Mouse (Mus musculus) heart, embryonic 13.5 days (tissue): ENCODE data around the gene Serac1. TPM values are rescaled to one million over a fixed set of nuclear protein-coding genes. Genes with fewer than 3 reads are reported as not detected.
"Not testable (repeated sequence)": the region's sequence is repeated elsewhere in the genome, so short reads cannot be mapped to it uniquely, and the experiment has no call there.

Source experiments
- ATAC-seq: fragments of 200-750 bp; cut with Nextera tagmentation; 2 replicates; pipeline ENCODE4 v1.8.0; 2017; ENCODE audit warnings: moderate TSS enrichment; ENCODE audit not compliant: insufficient number of reproducible peaks, low FRiP score, low TSS enrichment; ENCODE audit errors: extremely low read depth
- H3K27ac ChIP-seq: fragments of 300-500 bp; sonication (generic); replicated peaks from 2 replicates; pipeline ENCODE4 v1.5.1; 2015; ENCODE audit warnings: moderate library complexity, mild to moderate bottlenecking, inconsistent platforms
- H3K27me3 ChIP-seq: fragments of 300-500 bp; sonication (generic); replicated peaks from 2 replicates; pipeline ENCODE4 v1.6.1; 2015; ENCODE audit warnings: mild to moderate bottlenecking, inconsistent platforms
- H3K36me3 ChIP-seq: fragments of 300-500 bp; sonication (generic); 2 replicates; pipeline ENCODE4 v1.6.1; 2015; ENCODE audit warnings: mild to moderate bottlenecking, inconsistent platforms
- H3K4me1 ChIP-seq: fragments of 300-500 bp; sonication (generic); 2 replicates; pipeline ENCODE4 v1.6.1; 2015; ENCODE audit warnings: inconsistent platforms
- H3K4me2 ChIP-seq: fragments of 300-500 bp; sonication (generic); 2 replicates; pipeline ENCODE4 v1.6.1; 2015; ENCODE audit warnings: inconsistent platforms, mild to moderate bottlenecking, moderate library complexity
- H3K4me3 ChIP-seq: fragments of 300-500 bp; sonication (generic); 2 replicates; pipeline ENCODE4 v1.5.1; 2015; ENCODE audit warnings: moderate library complexity, mild to moderate bottlenecking, inconsistent platforms
- H3K9ac ChIP-seq: fragments of 300-500 bp; sonication (generic); 2 replicates; pipeline ENCODE4 v1.6.1; 2015; ENCODE audit warnings: inconsistent platforms, mild to moderate bottlenecking, moderate library complexity
- H3K9me3 ChIP-seq: fragments of 300-500 bp; sonication (generic); 2 replicates; pipeline ENCODE4 v1.6.1; 2016; ENCODE audit warnings: inconsistent platforms
- WGBS: fragments of 180-500 bp; shearing (Covaris S2); methylation state at CpG from one replicate; pipeline ENCODE4 v1.1.7; 2015; ENCODE audit warnings: mixed read lengths; 5-methylcytosine and 5-hydroxymethylcytosine counted together
- polyA plus RNA-seq: library from polyadenylated mRNA; unstranded; fragments of >200 nt; fragmentation: Nextera tagmentation; extraction: Ambion mirVana; gene quantifications from 2 replicates; pipeline ENCODE4 v1.2.1, GENCODE M21; 2015

Gene Serac1
- polyA plus RNA-seq, 1 experiment from 2014 or later: 5.6 TPM

GRCm38 (mm10) chr17:6066021-6066420 lies 13.5 kb downstream of the Serac1 start:
- H3K4me3 ChIP-seq: no peak overlapping the region
- H3K27ac ChIP-seq: no peak overlapping the region
- ATAC-seq: no peak
- peaks cover 78% of the 10 kb centered on the region for H3K36me3 ChIP-seq
- WGBS: 84% methylated on average over 2 of the region's 2 CpGs
- no peak overlapping the region for H3K4me2 ChIP-seq
- H3K4me1 ChIP-seq: no peaks in the 10 kb centered on the region; the same call in 1 of the 2 replicates
- H3K9ac ChIP-seq: no peak overlapping the region
- no peaks in the 10 kb centered on the region for H3K9me3 ChIP-seq
- no peaks in the 10 kb centered on the region for H3K27me3 ChIP-seq

GRCm38 (mm10) chr17:6063532-6063931 lies 16.0 kb downstream of the Serac1 start:
- ATAC-seq: no peak
- Histone ChIP-seq H3K4me1 (no peaks in the 10 kb centered on the region; the same call in 1 of the 2 replicates), H3K27ac (no peak overlapping the region), H3K9me3 (no peaks in the 10 kb centered on the region), H3K4me2 (no peak overlapping the region), H3K4me3 (no peak overlapping the region), H3K36me3 (peaks cover 64% of the 10 kb centered on the region), H3K9ac (no peak overlapping the region), H3K27me3 (no peaks in the 10 kb centered on the region)
- WGBS: 86% methylated on average over 5 of the region's 5 CpGs

- Histone ChIP-seq H3K9me3 (no peaks in the 10 kb centered on the region), H3K9ac (no peak overlapping the region), H3K4me2 (no peak overlapping the region), H3K36me3 (peaks cover 58% of the 10 kb centered on the region), H3K4me1 (no peaks in the 10 kb centered on the region; the same call in 1 of the 2 replicates), H3K4me3 (no peak overlapping the region), H3K27me3 (no peaks in the 10 kb centered on the region), H3K27ac (no peak overlapping the region)
- no peak for ATAC-seq
- 42% methylated on average over 8 of the region's 8 CpGs for WGBS
These were observed 16.7 kb downstream of the Serac1 start for GRCm38 (mm10) chr17:6062793-6063192.

- Histone ChIP-seq H3K4me2 (no peak overlapping the region), H3K27me3 (no peaks in the 10 kb centered on the region), H3K4me1 (no peaks in the 10 kb centered on the region), H3K4me3 (no peak overlapping the region), H3K9ac (no peak overlapping the region), H3K9me3 (no peaks in the 10 kb centered on the region), H3K36me3 (peaks cover 8% of the 10 kb centered on the region; the same call in 1 of the 2 replicates), H3K27ac (no peak overlapping the region)
- 28% methylated on average over 5 of the region's 5 CpGs for WGBS
- ATAC-seq: no peak
These were observed 24.6 kb downstream of the Serac1 start for GRCm38 (mm10) chr17:6054934-6055355.

DNA sequence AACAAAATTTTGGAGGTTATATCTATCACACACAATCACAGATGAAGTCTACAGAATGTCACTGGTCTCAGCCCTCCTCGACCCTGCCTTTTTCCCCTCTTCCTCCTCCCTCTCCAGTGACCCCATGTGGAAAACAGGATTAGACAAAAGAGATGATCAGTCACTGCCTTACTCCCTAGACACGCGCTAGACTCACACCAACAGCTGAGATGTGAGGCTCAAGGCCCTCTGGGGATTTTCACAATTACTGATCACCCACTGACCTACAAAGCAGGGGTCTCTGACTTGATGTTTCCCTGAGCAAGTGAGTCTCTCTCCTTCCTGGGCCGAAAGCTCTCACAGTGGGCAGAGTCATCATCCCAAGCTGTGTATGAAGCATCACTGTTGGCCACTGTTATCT lies 26.7 kb downstream of the Serac1 start:
- no peaks in the 10 kb centered on the region for H3K9me3 ChIP-seq
- WGBS: 83% methylated on average over 4 of the region's 4 CpGs

DNA sequence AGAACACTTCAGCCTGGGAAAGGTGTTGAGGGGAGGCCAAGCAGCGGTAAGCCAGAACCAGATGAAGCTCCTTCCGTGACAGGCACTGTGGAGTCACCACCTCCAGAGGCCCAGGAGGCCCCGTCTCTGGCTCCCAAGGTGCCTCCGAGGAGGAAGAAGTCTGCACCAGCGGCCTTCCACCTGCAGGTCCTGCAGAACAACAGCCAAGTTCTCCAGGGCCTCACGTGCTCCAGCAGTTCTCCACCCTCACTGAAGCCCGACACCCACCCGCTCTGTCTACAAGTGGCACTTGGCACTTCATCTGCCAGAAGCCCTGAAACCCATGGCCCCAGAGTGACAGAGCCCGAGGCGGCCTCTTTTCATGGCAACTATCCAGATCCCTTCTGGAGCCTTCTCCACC lies 42.0 kb downstream of the Serac1 start:
- Histone ChIP-seq H3K27ac (no peak overlapping the region), H3K4me3 (no peak overlapping the region), H3K4me2 (no peak overlapping the region), H3K9ac (no peak overlapping the region; the same call in 1 of the 2 replicates), H3K27me3 (no peaks in the 10 kb centered on the region), H3K36me3 (peaks cover 50% of the 10 kb centered on the region), H3K9me3 (no peaks in the 10 kb centered on the region), H3K4me1 (peaks cover 6% of the 10 kb centered on the region; the same call in 1 of the 2 replicates)
- ATAC-seq: peak; percentile 51
- WGBS: 59% methylated on average over 10 of the region's 10 CpGs

More for the DNA sequence above, 26.7 kb downstream of the Serac1 start:
- peaks cover 18% of the 10 kb centered on the region for H3K36me3 ChIP-seq
- H3K4me1 ChIP-seq: no peaks in the 10 kb centered on the region
- no peak overlapping the region for H3K4me3 ChIP-seq
- no peak for ATAC-seq
- H3K27ac ChIP-seq: no peak overlapping the region
- no peak overlapping the region for H3K9ac ChIP-seq
- H3K27me3 ChIP-seq: no peaks in the 10 kb centered on the region
- no peak overlapping the region for H3K4me2 ChIP-seq

DNA sequence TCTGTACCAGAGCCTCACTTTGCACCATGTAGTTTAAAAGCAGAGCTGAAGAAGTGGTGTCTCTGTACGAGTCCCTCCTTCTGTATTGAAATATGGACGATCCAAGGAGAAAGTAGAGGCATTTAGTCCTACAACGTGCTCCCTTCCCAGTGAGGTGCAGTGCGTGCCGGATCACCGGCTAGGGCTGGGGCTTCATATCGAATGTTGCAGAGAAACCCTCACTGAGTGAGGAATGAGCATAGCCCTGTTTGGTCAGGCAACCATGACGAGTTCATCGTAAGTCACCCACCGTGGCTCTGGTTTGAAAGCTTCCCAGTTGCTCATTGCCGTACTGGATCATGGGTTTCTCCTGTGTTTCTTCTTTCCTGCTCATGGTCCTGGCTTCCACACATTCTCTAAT lies 42.7 kb downstream of the Serac1 start:
- no peak for ATAC-seq
- H3K36me3 ChIP-seq: peaks cover 44% of the 10 kb centered on the region
- H3K9me3 ChIP-seq: no peaks in the 10 kb centered on the region
- no peak overlapping the region for H3K4me2 ChIP-seq
- no peak overlapping the region for H3K9ac ChIP-seq
- H3K27me3 ChIP-seq: no peaks in the 10 kb centered on the region
- peaks cover 6% of the 10 kb centered on the region; the same call in 1 of the 2 replicates for H3K4me1 ChIP-seq
- no peak overlapping the region for H3K27ac ChIP-seq
- no peak overlapping the region for H3K4me3 ChIP-seq
- WGBS: 88% methylated on average over 11 of the region's 11 CpGs

DNA sequence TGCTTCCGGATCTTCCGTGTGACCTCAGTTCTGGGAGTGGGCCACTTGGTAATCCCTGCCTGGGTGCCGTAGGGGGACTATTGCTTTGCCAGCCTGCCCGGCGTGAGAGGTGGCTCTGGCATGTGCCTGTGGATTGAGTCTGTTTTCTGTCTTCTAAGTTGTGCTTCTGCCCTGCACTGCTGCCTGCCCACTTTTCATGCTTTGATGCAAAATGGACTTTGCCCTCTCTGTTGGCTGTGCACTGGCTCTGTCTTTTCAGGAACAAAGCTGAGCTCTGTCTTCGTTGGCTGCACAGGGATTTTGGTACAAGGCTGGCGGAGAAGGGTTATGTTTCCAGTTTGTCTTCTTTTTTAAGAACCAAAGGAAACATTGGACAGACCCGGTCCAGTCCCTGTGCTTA lies 43.1 kb downstream of the Serac1 start:
- Histone ChIP-seq H3K4me3 (no peak overlapping the region), H3K4me1 (peaks cover 6% of the 10 kb centered on the region; the same call in 1 of the 2 replicates), H3K9ac (no peak overlapping the region), H3K27ac (no peak overlapping the region), H3K36me3 (peaks cover 40% of the 10 kb centered on the region), H3K9me3 (no peaks in the 10 kb centered on the region), H3K27me3 (no peaks in the 10 kb centered on the region), H3K4me2 (no peak overlapping the region)
- 81% methylated on average over 8 of the region's 8 CpGs for WGBS
- ATAC-seq: no peak

- ATAC-seq: no peak
- Histone ChIP-seq H3K27ac (no peak overlapping the region), H3K36me3 (peaks cover 36% of the 10 kb centered on the region), H3K9me3 (no peaks in the 10 kb centered on the region), H3K9ac (no peak overlapping the region), H3K4me1 (peaks cover 6% of the 10 kb centered on the region; the same call in 1 of the 2 replicates), H3K4me2 (no peak overlapping the region), H3K27me3 (no peaks in the 10 kb centered on the region), H3K4me3 (no peak overlapping the region)
- 54% methylated on average over 8 of the region's 8 CpGs for WGBS
These were observed 43.9 kb downstream of the Serac1 start for GRCm38 (mm10) chr17:6035661-6036060.

GRCm38 (mm10) chr17:6025831-6026230 lies 53.7 kb downstream of the Serac1 start:
- H3K27me3 ChIP-seq: no peaks in the 10 kb centered on the region
- ATAC-seq: no peak
- WGBS: 83% methylated on average over 7 of the region's 7 CpGs
- H3K4me2 ChIP-seq: no peak overlapping the region
- 0 out of 2 replicates have a peak, but pooled peaks cover 1% of the 10 kb centered on the region for H3K4me1 ChIP-seq
- H3K9me3 ChIP-seq: no peaks in the 10 kb centered on the region
- no peak overlapping the region for H3K9ac ChIP-seq
- peaks cover 81% of the 10 kb centered on the region for H3K36me3 ChIP-seq
- H3K27ac ChIP-seq: no peak overlapping the region
- H3K4me3 ChIP-seq: no peak overlapping the region

- H3K4me1 ChIP-seq: peaks cover 11% of the 10 kb centered on the region
- H3K4me2 ChIP-seq: peak overlapping the region; percentile 14; the same call in 1 of the 2 replicates
- 53% methylated on average over 5 of the region's 5 CpGs for WGBS
- H3K9me3 ChIP-seq, H3K27ac ChIP-seq, H3K27me3 ChIP-seq, H3K4me3 ChIP-seq, ATAC-seq: not testable (repeated sequence)
- peaks cover 42% of the 10 kb centered on the region for H3K36me3 ChIP-seq
- H3K9ac ChIP-seq: 0 out of 2 replicates have a peak overlapping the region, but pooled peaks have one; percentile 37
These were observed 58.2 kb downstream of the Serac1 start for GRCm38 (mm10) chr17:6021374-6021789.

DNA sequence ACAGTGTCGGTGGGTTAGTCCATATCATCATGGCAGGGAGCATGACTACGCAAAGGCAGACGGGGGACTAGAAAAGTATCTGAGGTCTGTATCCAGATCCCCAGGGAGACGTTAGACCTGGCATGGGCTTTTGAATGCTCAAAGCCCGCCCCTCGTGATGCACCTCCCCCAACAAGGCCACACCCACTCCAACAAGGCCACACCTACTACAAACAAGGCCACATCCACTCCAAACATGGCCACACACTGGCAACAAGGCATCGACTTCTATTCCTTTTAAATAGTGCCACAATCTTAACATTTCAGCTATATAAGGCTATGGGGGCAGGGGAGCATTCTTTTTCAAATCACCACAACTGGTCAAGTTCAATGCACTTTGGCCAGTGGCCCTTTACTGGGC lies 58.9 kb downstream of the Serac1 start:
- ATAC-seq: no peak
- Histone ChIP-seq H3K27ac (no peak overlapping the region), H3K36me3 (peaks cover 35% of the 10 kb centered on the region), H3K4me2 (no peak overlapping the region), H3K9me3 (no peaks in the 10 kb centered on the region), H3K9ac (no peak overlapping the region), H3K4me3 (no peak overlapping the region), H3K27me3 (no peaks in the 10 kb centered on the region), H3K4me1 (peaks cover 18% of the 10 kb centered on the region)
- WGBS: 58% methylated on average over 7 of the region's 7 CpGs
